Mouse (Mus musculus): ENCODE results near the gene Barx2. TPM values are rescaled to one million over a fixed set of nuclear protein-coding genes. Genes with fewer than 3 reads are reported as not detected.

Gene Barx2
- polyA plus RNA-seq, 1 experiment from 2014 or later, result not detected

DNA sequence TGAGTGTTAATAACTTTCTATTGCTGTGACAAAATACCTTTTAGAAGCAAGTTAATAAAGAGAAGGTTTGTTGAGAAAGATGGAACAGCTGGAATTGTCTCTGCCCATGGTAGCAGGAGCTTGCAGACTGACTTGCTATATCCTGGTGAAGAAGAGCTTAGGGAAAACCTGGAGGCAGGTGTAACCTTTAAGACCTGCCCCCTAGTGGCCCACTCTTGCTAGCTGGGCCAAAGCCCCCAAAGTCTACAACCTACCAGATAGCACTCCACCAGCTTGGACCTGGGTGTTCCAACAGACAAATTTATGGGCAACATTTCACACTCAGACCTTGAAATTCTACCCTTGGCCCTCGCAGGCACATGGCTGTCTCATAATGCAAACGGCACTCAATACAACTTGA, 104.5 kb downstream of the Barx2 start:
- DNase-seq (ENCODE audit: low spot score, missing footprints), result no peak
- Histone ChIP-seq H3K4me3 (ENCODE audit: low read depth, low read length) (no peak overlapping the region), H3K27ac (ENCODE audit: low read depth, low read length) (no peak overlapping the region), H3K27me3 (ENCODE audit: control insufficient read depth, insufficient read depth, low read length) (no peaks in the 10 kb centered on the region), H3K4me1 (ENCODE audit: control insufficient read depth, insufficient read depth, low read length) (no peaks in the 10 kb centered on the region), H3K9me3 (ENCODE audit: control insufficient read depth, low read length) (no peaks in the 10 kb centered on the region), H3K4me2 (no peak overlapping the region), H3K36me3 (ENCODE audit: control insufficient read depth, insufficient read depth, low read length) (no peaks in the 10 kb centered on the region), H3K9ac (ENCODE audit: low read length) (no peak overlapping the region)
- WGBS, result 68% methylated on average over 2 of the region's 2 CpGs
- ATAC-seq (ENCODE audit: low FRiP score), result no peak

DNA sequence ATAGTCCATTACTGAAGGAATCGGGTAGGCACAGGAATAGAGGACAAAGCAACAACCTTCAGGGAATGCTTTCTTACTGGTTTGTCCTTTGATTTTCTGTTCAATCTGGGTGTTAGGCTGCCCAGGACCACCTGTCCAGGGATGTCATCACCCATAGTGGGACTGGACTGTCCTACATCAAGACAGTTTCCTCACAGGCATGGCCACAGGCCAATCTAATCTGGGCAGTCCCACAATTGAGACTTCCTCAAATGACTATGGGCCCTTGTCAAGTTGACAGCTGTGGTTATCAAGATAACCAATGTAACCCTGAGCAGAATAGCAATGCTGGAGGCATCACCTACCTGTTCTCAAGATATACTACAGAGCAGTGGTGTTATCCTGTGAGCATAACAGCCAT, 110.6 kb downstream of the Barx2 start:
- no peaks in the 10 kb centered on the region for H3K36me3 ChIP-seq (ENCODE audit: control insufficient read depth, insufficient read depth, low read length)

More for the DNA sequence above, 110.6 kb downstream of the Barx2 start:
- no peak for ATAC-seq (ENCODE audit: low FRiP score)
- H3K27me3 ChIP-seq (ENCODE audit: control insufficient read depth, insufficient read depth, low read length), result no peaks in the 10 kb centered on the region
- H3K4me1 ChIP-seq (ENCODE audit: control insufficient read depth, insufficient read depth, low read length), result no peaks in the 10 kb centered on the region
- H3K27ac ChIP-seq (ENCODE audit: low read depth, low read length), result no peak overlapping the region
- H3K4me2 ChIP-seq, result no peak overlapping the region
- 84% methylated on average over 1 of the region's 1 CpGs for WGBS
- H3K4me3 ChIP-seq (ENCODE audit: low read depth, low read length), result no peak overlapping the region
- H3K9me3 ChIP-seq (ENCODE audit: control insufficient read depth, low read length), result no peaks in the 10 kb centered on the region
- DNase-seq (ENCODE audit: low spot score, missing footprints), result no peak
- H3K9ac ChIP-seq (ENCODE audit: low read length), result no peak overlapping the region

Other genes with a start within 250 kb of the Barx2 start
- 6.9 and 7.2 TPM in 2 replicates for gene Arhgap32, start 202.7 kb upstream of the Barx2 start, polyA plus RNA-seq (2014; fragmentation: Nextera tagmentation; extraction: Ambion mirVana)